Mouse (Mus musculus) gastrocnemius, postnatal 4 days (tissue): ENCODE data around the gene Mcoln1. TPM values are rescaled to one million over a fixed set of nuclear protein-coding genes. Genes with fewer than 3 reads are reported as not detected.
A peak's percentile ranks its signal among the peaks of the same experiment; 100 is the strongest.

Source experiments
- DNase-seq, 2 experiments: peaks; one replicate each; pipeline ENCODE4 v3.0.0; 2021 to 2022; ENCODE audit warnings: low spot score in 2 of 2, mixed read lengths in 2 of 2
- total RNA-seq, 2 experiments: library from RNA; stranded (reverse); gene quantifications; 2 replicates each; pipeline ENCODE4 v1.2.3; 2021

Mcoln1 gene
- total RNA-seq, 2 experiments from 2014 or later = 22.8 to 26.7 TPM

- DNase-seq = no peak
Observed at GRCm38 (mm10) chr8:3495578-3496427, 4.5 kb upstream of the Mcoln1 start.

GRCm38 (mm10) chr8:3496428-3496748, 3.9 kb upstream of the Mcoln1 start:
- DNase-seq = no peak

- no peak for DNase-seq
Observed at GRCm38 (mm10) chr8:3498583-3498982, 1.7 kb upstream of the Mcoln1 start.

GRCm38 (mm10) chr8:3499751-3500150, 506 bp upstream of the Mcoln1 start:
- DNase-seq = no peak

GRCm38 (mm10) chr8:3502217-3502616, 2.0 kb downstream of the Mcoln1 start:
- no peak for DNase-seq

- no peak for DNase-seq
Observed at GRCm38 (mm10) chr8:3507979-3508754, 7.9 kb downstream of the Mcoln1 start.

- no peak for DNase-seq
Observed at GRCm38 (mm10) chr8:3514681-3515247, 14.5 kb downstream of the Mcoln1 start.

GRCm38 (mm10) chr8:3515260-3515671, 15.0 kb downstream of the Mcoln1 start, which contains the start of gene Pnpla6:
Gene Pnpla6 (plus strand): TSS chr8:3515384.
- peak; percentile 63 to 85 for DNase-seq

GRCm38 (mm10) chr8:3515771-3516417, 15.6 kb downstream of the Mcoln1 start:
- DNase-seq = no peak

GRCm38 (mm10) chr8:3516450-3517116, 16.3 kb downstream of the Mcoln1 start:
- peak; percentile 69 to 91 for DNase-seq

GRCm38 (mm10) chr8:3517117-3517495, 16.8 kb downstream of the Mcoln1 start:
- DNase-seq = no peak

GRCm38 (mm10) chr8:3522007-3522697, 21.9 kb downstream of the Mcoln1 start:
- no peak for DNase-seq

- DNase-seq = no peak
Observed at GRCm38 (mm10) chr8:3530816-3531215, 30.6 kb downstream of the Mcoln1 start.

- DNase-seq = no peak
Observed at GRCm38 (mm10) chr8:3531936-3532335, 31.7 kb downstream of the Mcoln1 start.

GRCm38 (mm10) chr8:3536053-3536841, 36.0 kb downstream of the Mcoln1 start:
- no peak for DNase-seq

- no peak for DNase-seq
Observed at GRCm38 (mm10) chr8:3536940-3537339, 36.7 kb downstream of the Mcoln1 start.

GRCm38 (mm10) chr8:3537666-3538065, 37.4 kb downstream of the Mcoln1 start:
- DNase-seq = no peak

GRCm38 (mm10) chr8:3539146-3539545, 38.9 kb downstream of the Mcoln1 start:
- DNase-seq = no peak

- DNase-seq = no peak
Observed at GRCm38 (mm10) chr8:3540076-3540475, 39.8 kb downstream of the Mcoln1 start.

- no peak for DNase-seq
Observed at GRCm38 (mm10) chr8:3546511-3546910, 46.3 kb downstream of the Mcoln1 start.
